Mouse (Mus musculus): Measurements from ENCODE around the gene Wipf1. TPM values are rescaled to one million over a fixed set of nuclear protein-coding genes. Genes with fewer than 3 reads are reported as not detected.

Wipf1 gene
- polyA plus RNA-seq, 1 experiment: 143 TPM

GRCm38 (mm10) chr2:73386356-73387046 is 143.0 kb downstream of the Wipf1 start, which contains the start of gene Gpr155:
Gpr155 (minus strand) TSS chr2:73386572.
- H3K4me3 ChIP-seq (ENCODE audit: insufficient read depth, low read length): peak within 1 kb of the TSS; percentile 87
- peak within 1 kb of the TSS; percentile 70 for H3K27ac ChIP-seq (ENCODE audit: insufficient read depth, low read depth, low read length)
- TF ChIP-seq CTCF (IDR thresholded peaks at IDR 0.05; ENCODE audit: low read depth, low read length) (no peak), POLR2A (IDR thresholded peaks at IDR 0.05; ENCODE audit: borderline replicate concordance, low read depth, low read length) (no peak)
- H3K4me1 ChIP-seq (ENCODE audit: control insufficient read depth, insufficient read depth, low read length): peaks cover 11% of the 10 kb centered on the region

- peaks cover 11% of the 10 kb centered on the region for H3K4me1 ChIP-seq (ENCODE audit: control insufficient read depth, insufficient read depth, low read length)
- H3K4me3 ChIP-seq (ENCODE audit: insufficient read depth, low read length): peak overlapping the region; percentile 87
- peak overlapping the region; percentile 15 for H3K27ac ChIP-seq (ENCODE audit: insufficient read depth, low read depth, low read length)
- TF ChIP-seq CTCF (IDR thresholded peaks at IDR 0.05; ENCODE audit: low read depth, low read length): no peak
- TF ChIP-seq POLR2A (IDR thresholded peaks at IDR 0.05; ENCODE audit: borderline replicate concordance, low read depth, low read length): no peak
Observed at GRCm38 (mm10) chr2:73385641-73386355, 143.7 kb downstream of the Wipf1 start.

- H3K4me1 ChIP-seq (ENCODE audit: control insufficient read depth, insufficient read depth, low read length): peaks cover 8% of the 10 kb centered on the region
- H3K4me3 ChIP-seq (ENCODE audit: insufficient read depth, low read length): no peak overlapping the region
- H3K27ac ChIP-seq (ENCODE audit: insufficient read depth, low read depth, low read length): peak overlapping the region; percentile 15
- TF ChIP-seq CTCF (IDR thresholded peaks at IDR 0.05; ENCODE audit: low read depth, low read length) (no peak), POLR2A (IDR thresholded peaks at IDR 0.05; ENCODE audit: borderline replicate concordance, low read depth, low read length) (no peak)
Observed at GRCm38 (mm10) chr2:73385172-73385571, 144.4 kb downstream of the Wipf1 start.

GRCm38 (mm10) chr2:73380298-73380975 is 149.1 kb downstream of the Wipf1 start:
- no peak overlapping the region for H3K27ac ChIP-seq (ENCODE audit: insufficient read depth, low read depth, low read length)
- no peak overlapping the region for H3K4me3 ChIP-seq (ENCODE audit: insufficient read depth, low read length)
- TF ChIP-seq POLR2A (IDR thresholded peaks at IDR 0.05; ENCODE audit: borderline replicate concordance, low read depth, low read length) (no peak), CTCF (IDR thresholded peaks at IDR 0.05; ENCODE audit: low read depth, low read length) (no peak)
- H3K4me1 ChIP-seq (ENCODE audit: control insufficient read depth, insufficient read depth, low read length): peaks cover 8% of the 10 kb centered on the region

GRCm38 (mm10) chr2:73379656-73380055 is 149.9 kb downstream of the Wipf1 start:
- H3K4me3 ChIP-seq (ENCODE audit: insufficient read depth, low read length): no peak overlapping the region
- peaks cover 8% of the 10 kb centered on the region for H3K4me1 ChIP-seq (ENCODE audit: control insufficient read depth, insufficient read depth, low read length)
- no peak overlapping the region for H3K27ac ChIP-seq (ENCODE audit: insufficient read depth, low read depth, low read length)
- TF ChIP-seq POLR2A (IDR thresholded peaks at IDR 0.05; ENCODE audit: borderline replicate concordance, low read depth, low read length) (no peak), CTCF (IDR thresholded peaks at IDR 0.05; ENCODE audit: low read depth, low read length) (no peak)

Other genes starting within 250 kb of the Wipf1 start
- 15.3 and 18.0 TPM in 2 replicates for gene Scrn3, start 217.1 kb downstream of the Wipf1 start, polyA plus RNA-seq (2012; ENCODE audit: insufficient read depth, insufficient read length, missing spikeins)
- 24.1 and 25.4 TPM in 2 replicates for gene Cir1, start 217.0 kb downstream of the Wipf1 start, polyA plus RNA-seq (2012; ENCODE audit: insufficient read depth, insufficient read length, missing spikeins)
- 30.8 TPM in 2 replicates for gene Gpr155, start 143.2 kb downstream of the Wipf1 start, polyA plus RNA-seq (2012; ENCODE audit: insufficient read depth, insufficient read length, missing spikeins)
- gene Chrna1, start 50.6 kb upstream of the Wipf1 start, polyA plus RNA-seq (2012; ENCODE audit: insufficient read depth, insufficient read length, missing spikeins): not detected in 2 replicates
- 0.40 TPM in 1 of 2 replicates, not detected in the other for gene Chn1, start 245.6 kb upstream of the Wipf1 start, polyA plus RNA-seq (2012; ENCODE audit: insufficient read depth, insufficient read length, missing spikeins)